Mouse (Mus musculus) erythroblast, embryonic 14.5 days (primary cell): Measurements from ENCODE around the gene Hist1h4i.

Source experiments
- GATA1 ChIP-seq: IDR thresholded peaks from 2 replicates; pipeline ENCODE4 v1.6.1; 2012; ENCODE audit warnings: low read length, inconsistent platforms, mixed read lengths
- TAL1 ChIP-seq: IDR thresholded peaks from 3 replicates; pipeline ENCODE4 v1.6.1; 2012; ENCODE audit warnings: low read length, inconsistent platforms, mixed read lengths

DNA sequence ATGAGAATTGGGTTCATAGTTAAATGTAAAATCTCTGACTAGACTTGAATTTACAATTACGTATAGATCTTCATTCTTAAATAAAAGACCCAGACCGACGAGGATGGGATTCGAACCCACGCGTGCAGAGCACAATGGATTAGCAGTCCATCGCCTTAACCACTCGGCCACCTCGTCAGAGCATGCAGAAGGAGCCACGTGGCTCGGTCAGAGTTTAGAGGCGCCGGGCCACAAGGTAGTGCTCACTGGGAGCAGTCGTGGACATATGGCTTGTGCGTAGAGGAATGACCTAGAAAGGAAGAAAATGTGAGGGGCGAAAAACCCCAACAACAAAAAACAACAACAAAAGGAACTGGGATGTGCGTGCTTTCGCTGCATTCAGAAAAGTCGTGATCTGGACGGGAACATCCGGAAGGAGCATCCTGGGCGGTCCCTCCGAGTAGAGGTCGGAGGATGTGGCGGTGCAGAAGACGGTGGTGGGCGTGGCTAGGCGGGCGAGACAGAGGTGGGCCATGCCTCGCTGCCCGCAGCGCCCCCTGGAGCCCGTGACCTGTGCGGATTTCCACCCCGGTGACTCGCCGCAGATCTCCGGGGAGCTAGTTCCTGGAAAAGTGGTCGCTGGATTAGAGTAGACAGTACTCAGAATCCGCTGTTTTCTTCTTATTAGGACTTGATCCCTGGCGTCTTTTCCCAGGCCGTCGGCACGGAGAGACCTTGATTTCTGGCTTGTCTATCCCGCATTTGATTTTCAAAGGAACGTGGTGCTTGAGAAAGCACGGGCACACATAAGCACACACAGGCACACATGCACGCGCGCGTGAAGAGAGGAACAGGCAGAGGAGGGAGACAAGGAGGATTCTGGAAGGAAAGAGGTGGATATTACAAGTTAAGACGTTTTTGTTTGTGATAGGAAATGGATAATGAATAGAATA, 9.7 kb upstream of the Hist1h4i start:
- TF ChIP-seq TAL1 (no peak), GATA1 (no peak)
